Mouse (Mus musculus) left cerebral cortex, adult 9 months (tissue): ENCODE measurements at regions not wholly inside any gene's neighbourhood (a gene's known extent, or its start where the extent isn't known, plus 50 kb on each side); places are given as distances from the start of the nearest gene placed in this dataset.

Experiments
- DNase-seq, 2 experiments: peaks; one replicate each; pipeline ENCODE4 v3.0.0; 2022; ENCODE audit warnings: low spot score in 2 of 2

- DNase-seq = no peak
Measured at GRCm38 (mm10) chr17:49215281-49215680, 212.9 kb upstream of the Mocs1 start.

- peak in 1 of 2 experiments; percentile 75 for DNase-seq
Measured at GRCm38 (mm10) chr17:49219512-49220197, 208.5 kb upstream of the Mocs1 start.

- no peak for DNase-seq
Measured at GRCm38 (mm10) chr17:49223212-49223611, 204.9 kb upstream of the Mocs1 start.

GRCm38 (mm10) chr17:49223651-49224050, 204.5 kb upstream of the Mocs1 start:
- DNase-seq = no peak

DNA sequence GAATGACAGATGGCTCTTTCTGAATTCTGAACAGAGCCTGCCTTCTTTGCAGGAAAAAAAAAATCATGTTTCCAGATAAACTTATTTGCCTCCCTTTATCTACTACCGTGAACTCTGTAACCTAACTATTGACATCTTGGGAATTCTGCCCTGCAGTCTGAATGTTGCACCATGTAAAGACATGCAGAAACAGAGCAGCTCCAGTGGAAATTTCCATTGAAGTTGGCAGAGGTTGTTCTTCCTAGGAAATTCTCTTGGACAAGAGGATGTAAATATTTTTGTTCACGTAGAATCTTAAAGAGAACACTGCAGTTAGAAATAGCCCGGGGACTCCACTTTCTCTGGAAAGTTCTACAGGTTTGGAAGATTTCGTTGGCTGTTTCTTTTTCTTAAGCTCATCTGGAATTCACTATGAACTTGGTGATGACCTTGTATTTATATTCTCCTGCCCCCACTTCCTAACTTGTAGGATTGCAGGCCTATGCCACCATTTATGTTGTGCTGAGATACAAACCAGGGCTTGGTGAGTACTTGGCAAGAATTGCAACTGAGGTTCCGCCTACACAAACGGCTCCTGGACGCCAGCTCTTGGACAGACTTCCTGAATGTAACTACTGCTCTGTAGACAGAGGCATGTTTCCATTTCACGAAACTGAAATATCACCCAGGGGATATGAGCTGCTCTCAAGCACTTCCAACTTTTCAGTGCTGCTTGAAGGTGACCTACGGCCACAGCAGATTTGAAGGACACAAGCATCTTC, 202.7 kb upstream of the Mocs1 start:
- peak in 1 of 2 experiments; percentile 66 for DNase-seq

- no peak for DNase-seq
Measured at GRCm38 (mm10) chr17:49226016-49226400, 202.2 kb upstream of the Mocs1 start.

GRCm38 (mm10) chr17:49231287-49231686, 196.9 kb upstream of the Mocs1 start:
- no peak for DNase-seq

DNA sequence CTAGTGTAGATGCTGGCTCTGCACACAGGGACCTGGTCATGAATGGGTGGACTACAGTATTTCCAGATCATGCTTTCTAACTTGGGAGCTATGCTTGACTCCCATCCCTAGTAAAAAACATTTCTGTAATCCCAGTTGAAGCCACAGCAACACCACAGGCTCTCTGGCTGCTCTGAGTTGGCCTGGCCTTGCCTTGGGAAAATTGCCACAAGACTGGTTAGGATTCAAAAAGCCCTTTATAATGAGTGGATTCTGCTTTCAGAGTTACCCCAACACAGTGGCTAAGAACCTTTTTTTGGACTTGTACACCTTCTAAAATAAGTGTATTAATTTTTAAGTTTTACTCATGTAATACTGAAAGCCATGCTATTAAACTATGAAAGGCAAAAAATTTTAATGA, 188.1 kb upstream of the Mocs1 start:
- DNase-seq = no peak

- DNase-seq = peak in 1 of 2 experiments; percentile 35
Measured at GRCm38 (mm10) chr17:49243419-49243818, 184.7 kb upstream of the Mocs1 start.

DNA sequence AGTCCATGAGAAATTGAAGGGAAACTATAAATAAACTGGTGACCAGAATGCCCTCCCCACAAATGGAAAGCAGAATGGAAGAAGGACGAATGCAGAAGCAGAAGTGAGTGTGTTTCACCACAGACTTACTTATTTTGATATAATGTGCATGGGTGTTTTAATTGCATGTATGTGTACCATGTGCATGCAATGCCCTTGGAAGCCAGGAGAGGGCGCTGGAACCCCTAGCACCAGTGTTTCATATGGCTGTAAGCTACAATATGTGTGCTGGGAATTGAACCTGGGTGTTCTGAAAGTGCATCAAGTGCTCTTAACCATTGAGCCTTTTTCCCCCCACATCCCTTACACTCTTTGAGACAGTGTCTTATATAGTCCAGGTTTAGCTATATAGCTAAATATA, 183.1 kb upstream of the Mocs1 start:
- DNase-seq = no peak

DNA sequence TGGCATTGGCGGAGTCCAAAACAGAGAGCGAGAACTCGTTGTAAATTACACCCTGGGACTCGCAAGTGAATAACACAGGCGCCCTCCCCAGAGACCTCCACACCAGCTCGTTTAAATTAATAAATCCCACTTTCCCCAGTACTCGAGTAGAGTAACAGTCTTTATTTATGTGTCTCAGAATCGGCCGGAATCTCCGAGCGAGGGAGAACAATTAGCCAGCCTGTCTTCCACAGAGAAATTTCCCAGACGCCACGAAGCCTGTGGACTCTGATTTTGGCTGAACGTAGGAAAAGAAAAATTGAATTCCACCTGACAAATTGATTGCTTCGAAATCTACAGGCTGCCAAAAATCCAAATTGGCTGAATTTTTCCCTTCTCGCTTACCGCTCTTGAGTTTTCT, 180.9 kb upstream of the Mocs1 start:
- DNase-seq = no peak

- DNase-seq = no peak
Measured at GRCm38 (mm10) chr17:49250726-49251537, 177.2 kb upstream of the Mocs1 start.

DNA sequence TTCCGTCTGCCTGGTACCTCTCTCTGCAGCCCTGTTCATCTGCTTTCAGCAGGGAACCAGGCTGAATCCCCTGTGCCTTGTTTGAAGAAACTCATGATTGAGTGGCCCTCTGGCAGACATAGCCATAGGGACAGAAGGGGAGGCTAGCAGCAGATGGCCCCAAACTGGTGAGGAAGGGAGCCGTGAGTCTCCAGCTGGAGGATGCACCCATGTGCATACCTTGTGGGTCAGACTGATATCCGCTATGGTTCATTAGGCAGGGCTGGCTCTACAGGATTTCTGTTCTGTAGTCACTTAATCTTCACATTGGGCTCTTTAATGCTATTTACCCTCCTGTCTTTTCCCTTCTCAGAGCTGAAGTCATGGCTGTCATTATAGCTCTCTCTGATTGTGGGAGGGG, 175.9 kb upstream of the Mocs1 start:
- no peak for DNase-seq

GRCm38 (mm10) chr17:49258496-49258895, 169.7 kb upstream of the Mocs1 start:
- no peak for DNase-seq

DNA sequence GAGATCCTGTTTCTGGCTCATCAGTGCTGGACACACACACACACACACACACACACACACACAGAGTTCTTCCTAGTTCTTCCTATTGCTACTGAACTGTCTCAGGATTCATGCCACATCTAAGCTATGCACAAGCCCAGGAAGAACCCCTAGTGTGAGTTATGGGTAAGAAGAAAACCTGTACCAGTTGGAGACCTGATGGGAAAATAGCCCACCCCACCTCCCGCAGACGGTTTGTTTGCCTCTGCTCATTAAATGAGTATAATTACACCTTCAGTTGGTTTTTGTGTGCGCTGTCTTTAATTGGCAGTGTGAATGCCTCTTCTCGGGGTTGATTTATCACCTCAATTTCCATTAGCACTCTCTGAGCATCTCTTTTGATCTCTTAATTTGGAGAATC, 165.8 kb upstream of the Mocs1 start:
- DNase-seq = no peak

DNA sequence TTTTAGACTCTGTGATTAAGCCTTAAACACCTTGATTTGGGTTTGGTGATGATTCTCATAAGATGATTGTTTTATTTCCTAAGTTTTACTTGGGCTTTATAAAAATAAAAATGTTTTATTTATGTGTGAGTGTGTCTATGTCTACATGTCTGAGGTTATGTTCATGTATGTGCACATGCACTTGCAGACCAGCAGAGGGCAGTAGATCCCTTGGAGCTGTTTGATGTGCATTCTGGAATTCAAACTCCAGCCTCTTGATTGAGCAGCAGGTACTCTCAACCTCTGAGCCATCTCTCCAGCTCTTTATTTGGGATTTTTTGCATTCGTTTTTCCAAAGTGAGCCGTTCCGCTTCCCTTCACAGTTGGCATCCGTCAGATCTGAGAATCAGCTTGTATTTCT, 161.8 kb upstream of the Mocs1 start:
- no peak for DNase-seq

DNA sequence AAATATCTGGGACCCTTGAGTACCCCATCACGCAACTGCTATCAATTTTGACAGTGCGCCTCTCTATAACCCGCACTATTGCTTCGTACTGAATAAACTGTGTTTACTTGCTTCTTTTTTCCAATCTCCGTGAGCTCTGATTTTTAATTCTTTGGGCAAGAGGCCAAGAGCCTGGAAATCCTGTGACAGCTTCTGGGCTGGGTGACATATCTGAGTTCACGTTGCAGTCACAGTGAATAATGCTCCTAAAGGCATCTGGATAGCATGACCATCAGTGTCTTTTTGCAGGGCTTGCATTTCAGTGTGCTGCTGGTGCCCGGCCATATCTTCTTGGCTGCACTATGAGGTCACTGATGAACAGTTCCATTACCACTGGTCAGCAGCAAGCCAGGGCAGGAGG, 158.2 kb upstream of the Mocs1 start:
- no peak for DNase-seq

DNA sequence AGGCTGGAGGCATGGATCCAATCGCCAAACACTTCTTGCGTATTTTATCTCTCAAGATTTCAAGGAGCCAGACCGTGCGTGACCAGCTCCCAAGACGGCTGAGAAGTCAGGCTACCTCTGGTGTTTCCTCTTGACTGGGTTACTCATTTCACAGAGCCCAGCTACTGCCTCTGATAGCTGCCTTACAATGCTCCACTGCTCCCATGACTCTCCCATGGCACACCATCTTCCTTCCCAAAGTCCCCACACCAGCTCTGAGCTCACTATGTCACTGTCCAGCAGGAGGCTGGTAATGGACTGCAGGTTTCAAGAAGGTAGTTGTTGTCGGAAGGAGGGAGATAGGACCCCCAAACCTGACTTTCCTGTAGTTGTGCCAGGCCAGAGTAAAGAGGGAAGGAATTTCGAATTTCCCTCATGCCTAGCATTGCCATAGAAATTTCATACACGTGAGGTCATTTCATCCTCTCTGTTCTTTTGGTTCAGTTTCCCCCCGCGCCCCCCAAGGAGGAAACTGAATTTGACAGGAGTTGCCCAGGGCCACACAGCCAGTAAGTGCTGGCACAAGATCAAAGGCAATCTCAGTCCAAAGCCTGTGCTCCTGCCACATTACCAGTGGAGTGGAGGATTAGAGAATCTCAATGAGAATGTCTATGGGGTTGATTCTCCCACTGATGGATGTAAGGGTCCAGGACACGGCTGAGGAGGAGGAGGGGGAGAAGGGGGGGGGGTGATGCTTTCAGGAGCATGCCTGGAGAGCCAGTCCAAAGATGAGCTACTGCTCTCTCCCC, 155.3 kb upstream of the Mocs1 start:
- DNase-seq = no peak

DNA sequence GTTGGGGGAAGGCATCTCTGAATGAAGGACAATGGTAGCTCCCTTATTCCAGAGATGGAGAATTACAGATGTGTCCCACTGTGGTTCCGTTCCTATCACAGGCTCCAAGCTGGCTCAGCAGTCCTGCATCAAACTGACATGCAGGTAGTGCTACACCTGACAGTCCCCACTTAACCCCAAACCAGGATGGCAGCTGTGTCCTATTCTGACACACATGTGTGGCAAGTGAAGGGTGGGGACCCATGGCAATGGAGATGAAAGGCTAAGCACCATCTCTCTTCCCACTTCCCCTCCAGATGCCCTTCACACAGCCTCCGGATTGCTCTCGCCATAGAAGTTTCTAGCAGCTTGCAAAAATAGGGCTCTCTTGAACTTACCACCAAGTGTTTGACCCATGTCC, 153.2 kb upstream of the Mocs1 start:
- no peak for DNase-seq

GRCm38 (mm10) chr17:49275421-49275820, 152.7 kb upstream of the Mocs1 start:
- no peak for DNase-seq

- no peak for DNase-seq
Measured at GRCm38 (mm10) chr17:49275916-49276315, 152.2 kb upstream of the Mocs1 start.

DNA sequence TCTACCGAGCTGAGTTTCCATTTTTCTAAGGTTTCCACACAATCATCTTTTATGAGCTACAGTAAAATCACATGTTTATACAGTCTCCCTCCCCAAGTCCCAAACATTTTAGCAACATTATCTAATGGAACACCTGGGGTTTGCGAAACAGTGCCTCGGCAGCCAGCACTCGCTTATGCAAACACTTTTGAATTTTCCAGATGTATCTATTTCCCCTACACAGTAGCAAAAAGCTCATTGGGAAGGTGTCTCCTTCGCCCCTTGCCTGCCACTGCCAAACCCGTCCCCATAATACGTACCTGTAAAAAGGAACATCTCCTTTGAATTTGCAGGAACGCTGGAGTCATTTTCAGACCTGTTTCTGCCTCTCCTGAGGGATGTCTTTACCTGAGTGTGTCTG, 149.6 kb upstream of the Mocs1 start:
- no peak for DNase-seq
